Comparison of ENCODE assay signal across 11 mouse cellular contexts in the genomic region with DNA sequence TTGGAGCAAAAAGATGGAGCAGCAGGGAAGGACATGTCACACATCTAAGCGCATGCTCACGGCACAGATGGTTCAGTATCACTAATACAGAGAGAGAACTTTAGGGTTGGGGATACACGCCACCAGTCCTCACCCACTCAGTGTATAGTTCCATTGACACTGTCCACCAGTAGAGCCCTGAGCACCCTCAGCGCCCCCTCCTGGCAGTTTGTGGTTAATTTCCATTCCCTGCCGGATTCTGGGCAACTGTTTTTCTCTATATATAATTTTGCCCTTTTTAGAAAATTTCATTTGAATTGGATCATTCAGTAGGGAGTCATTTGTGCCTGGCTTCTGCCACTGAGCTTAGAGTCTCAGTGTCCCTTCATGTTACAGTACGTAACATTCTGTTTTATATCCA. TPM values are rescaled to one million over a fixed set of nuclear protein-coding genes. Genes with fewer than 3 reads are reported as not detected.
DNase-seq lines count a peak whose midpoint lies in the region; ATAC-seq and TF ChIP-seq lines count a peak whose summit lies in the region.
"Had no signal": no experiment of that assay in that cellular context is flagged by ENCODE, and none has a peak within 500 bp of the region (broad histone marks: within the 10 kb centered on the region; RNA-seq: fewer than 3 reads in every experiment).

No protein-coding gene starts in this region.

- no peak for TF ChIP-seq EP300 in heart, postnatal 0 days (IDR thresholded peaks at IDR 0.05; ENCODE audit: low read depth)

- H3K27ac ChIP-seq in heart, postnatal 0 days (ENCODE audit: low read depth): no peak overlapping the region
- no peak overlapping the region for H3K27ac ChIP-seq in thymus, adult 2 months (ENCODE audit: control insufficient read depth, insufficient read depth, low read length)
- H3K27ac ChIP-seq in forebrain, embryonic 15.5 days (replicated peaks): no peak overlapping the region
- H3K27ac ChIP-seq: hindbrain, embryonic 10.5 days; limb, embryonic 13.5 days had no signal

- WGBS in heart, postnatal 0 days: 78% methylated on average over 6 of the region's 6 CpGs
- 87% methylated on average over 6 of the region's 6 CpGs for WGBS in thymus, adult 2 months
- 75% methylated on average over 6 of the region's 6 CpGs for WGBS in forebrain, embryonic 15.5 days

- TF ChIP-seq POLR2A in thymus, adult 2 months (IDR thresholded peaks at IDR 0.05; ENCODE audit: control insufficient read depth, extremely low read depth, insufficient read depth, low read length, poor library complexity): no peak

- H3K4me2 ChIP-seq in heart, postnatal 0 days (ENCODE audit: low read depth, low read length): no peak overlapping the region
- H3K4me2 ChIP-seq in forebrain, embryonic 15.5 days (replicated peaks): no peak overlapping the region
- H3K4me2 ChIP-seq: limb, embryonic 13.5 days had no signal

- no peak for DNase-seq in heart, postnatal 0 days (ENCODE audit: low spot score)
- no peak for DNase-seq in heart, postnatal 10 days
- peak; percentile 32 for DNase-seq in thymus, adult 2 months
- no peak for DNase-seq in thymus, postnatal 0 days (ENCODE audit: low spot score)
- no peak for DNase-seq in urinary bladder, adult 18-20 months (ENCODE audit: low spot score in 2 of 2)
- DNase-seq in frontal cortex, postnatal 25 days (ENCODE audit: low spot score in 2 of 2): no peak

- TF ChIP-seq CTCF in heart, postnatal 0 days (IDR thresholded peaks at IDR 0.05; ENCODE audit: low read depth): 0 out of 2 replicates have a peak, but pooled peaks have one; percentile 12
- TF ChIP-seq CTCF in thymus, adult 2 months (IDR thresholded peaks at IDR 0.05; ENCODE audit: borderline replicate concordance, control insufficient read depth, extremely low read depth, insufficient read depth, low read length, poor library complexity): no peak

- no peaks in the 10 kb centered on the region for H3K4me1 ChIP-seq in heart, postnatal 0 days (ENCODE audit: control insufficient read depth, insufficient read depth)
- no peaks in the 10 kb centered on the region for H3K4me1 ChIP-seq in thymus, adult 2 months (replicated peaks; ENCODE audit: control insufficient read depth, insufficient read depth, low read length)
- H3K4me1 ChIP-seq in forebrain, embryonic 15.5 days: peaks cover 12% of the 10 kb centered on the region

- H3K36me3 ChIP-seq in heart, postnatal 0 days (replicated peaks; ENCODE audit: control insufficient read depth, insufficient read depth, low read length): no peaks in the 10 kb centered on the region
- no peaks in the 10 kb centered on the region for H3K36me3 ChIP-seq in thymus, adult 2 months (ENCODE audit: control insufficient read depth, insufficient read depth, low read length)
- no peaks in the 10 kb centered on the region for H3K36me3 ChIP-seq in forebrain, embryonic 15.5 days
- H3K36me3 ChIP-seq: G1E had no signal

- no peak overlapping the region for H3K9ac ChIP-seq in heart, postnatal 0 days (replicated peaks; ENCODE audit: low read depth, low read length)
- H3K9ac ChIP-seq in forebrain, embryonic 15.5 days (replicated peaks): no peak overlapping the region
- H3K9ac ChIP-seq: limb, embryonic 13.5 days had no signal

- no peak overlapping the region for H3K4me3 ChIP-seq in heart, postnatal 0 days (ENCODE audit: low read depth, low read length)
- no peak overlapping the region for H3K4me3 ChIP-seq in thymus, adult 2 months (ENCODE audit: control insufficient read depth, insufficient read depth, low read length)
- H3K4me3 ChIP-seq in forebrain, embryonic 15.5 days: no peak overlapping the region
- H3K4me3 ChIP-seq: hindbrain, embryonic 10.5 days; limb, embryonic 13.5 days had no signal

- H3K27me3 ChIP-seq in heart, postnatal 0 days (ENCODE audit: control insufficient read depth, insufficient read depth, low read length): peaks cover 7% of the 10 kb centered on the region
- H3K27me3 ChIP-seq in thymus, adult 2 months (ENCODE audit: control insufficient read depth, insufficient read depth, low read length): no peaks in the 10 kb centered on the region
- no peaks in the 10 kb centered on the region for H3K27me3 ChIP-seq in forebrain, embryonic 15.5 days
- H3K27me3 ChIP-seq: limb, embryonic 13.5 days had no signal

- H3K9me3 ChIP-seq in heart, postnatal 0 days (replicated peaks; ENCODE audit: control insufficient read depth, low read length): no peaks in the 10 kb centered on the region
- no peaks in the 10 kb centered on the region for H3K9me3 ChIP-seq in forebrain, embryonic 15.5 days
- H3K9me3 ChIP-seq: G1E; hindbrain, embryonic 10.5 days; limb, embryonic 13.5 days had no signal

- ATAC-seq in heart, postnatal 0 days (ENCODE audit: insufficient read depth, low read depth): no peak
- ATAC-seq in granulocyte monocyte progenitor cell, adult 5-6 weeks (replicated peaks; ENCODE audit: poor library complexity, severe bottlenecking): peak; percentile 77
- ATAC-seq in forebrain, embryonic 15.5 days (replicated peaks): no peak

- intact Hi-C loops in heart, postnatal 10 days (cut with DNase I): no loop called here

RNA-seq across cellular contexts. Expression of gene Peli2, which starts 27.1 kb away (rescaled TPM):
- total RNA-seq in heart, postnatal 0 days (2014; rRNA removed; ENCODE audit: low replicate concordance): 15.4 and 18.2 TPM in 2 replicates
- 2.0 and 2.1 TPM in 2 replicates for polyA plus RNA-seq in heart, postnatal 0 days (2015; fragmentation: Nextera tagmentation; extraction: Ambion mirVana)
- 10 to 100 TPM; 12.6 to 17.4 TPM for total RNA-seq in heart, postnatal 10 days (2021)
- polyA plus RNA-seq in thymus, adult 2 months (2012; rRNA removed): 2.8 and 4.6 TPM in 2 replicates
- polyA plus RNA-seq in thymus, postnatal 0 days (2015; fragmentation: Nextera tagmentation; extraction: Ambion mirVana): 1.0 and 2.2 TPM in 2 replicates
- total RNA-seq in granulocyte monocyte progenitor cell, adult 5-6 weeks (2014; fragmentation: Nextera tagmentation): 8.7 and 13.1 TPM in 2 replicates
- 6.3 and 9.9 TPM in 2 replicates for total RNA-seq in granulocyte monocyte progenitor cell, adult 5-6 weeks (2017)
- polyA plus RNA-seq in forebrain, embryonic 15.5 days (2015; fragmentation: Nextera tagmentation; extraction: Ambion mirVana): 10.1 and 11.6 TPM in 2 replicates
- polyA plus RNA-seq: G1E had no signal
